Mouse (Mus musculus): ENCODE measurements around the gene Ccm2. TPM values are rescaled to one million over a fixed set of nuclear protein-coding genes. Genes with fewer than 3 reads are reported as not detected.

Ccm2 gene
- total RNA-seq, 2 experiments from 2014 or later, result 39.8 to 55.5 TPM

DNA sequence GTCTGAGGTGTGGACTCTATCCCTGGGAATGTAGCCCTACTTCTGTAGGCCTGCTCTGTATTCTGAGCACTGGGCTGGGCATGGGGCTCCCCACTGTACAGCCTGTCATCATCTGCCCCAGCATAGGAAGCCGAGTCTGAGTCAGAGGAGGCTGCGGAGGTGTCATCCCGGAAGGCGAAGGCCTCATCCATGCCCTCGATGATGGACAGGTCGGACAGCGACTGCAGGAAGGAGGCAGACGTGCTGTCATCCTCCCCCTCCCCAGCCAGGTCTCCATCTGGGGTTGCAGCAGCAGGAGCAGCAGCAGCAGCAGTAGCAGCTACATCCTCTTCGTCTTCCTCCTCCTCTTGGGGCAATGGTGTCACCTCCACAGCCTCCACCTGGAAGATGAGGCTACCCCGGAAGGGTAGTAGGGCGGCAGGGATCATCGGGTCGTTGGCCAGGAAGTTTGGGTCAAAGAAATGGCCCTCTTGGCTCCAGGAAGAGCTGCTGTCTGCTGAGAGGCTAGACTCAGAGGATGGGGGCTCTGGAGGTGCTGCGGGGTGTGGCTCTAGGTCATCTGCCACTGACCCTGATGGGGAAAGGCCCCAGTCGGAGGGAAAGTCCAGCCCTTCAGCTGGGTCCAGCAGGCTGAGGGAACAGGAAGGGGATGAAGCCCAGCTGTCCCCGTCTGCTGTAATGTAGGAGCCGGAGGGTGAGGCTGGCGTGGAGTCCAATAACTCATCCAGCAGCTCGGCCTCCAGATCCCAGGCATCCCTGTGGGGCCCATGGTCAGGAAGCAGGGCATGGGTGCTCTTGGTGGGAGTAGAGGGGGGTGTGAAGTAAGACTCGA, 55.2 kb downstream of the Ccm2 start:
- ATAC-seq (replicated peaks; ENCODE audit: poor library complexity, severe bottlenecking), result no peak

GRCm38 (mm10) chr11:6602662-6603061, 56.0 kb downstream of the Ccm2 start:
- no peak for ATAC-seq (replicated peaks; ENCODE audit: poor library complexity, severe bottlenecking)

GRCm38 (mm10) chr11:6603224-6603623, 56.5 kb downstream of the Ccm2 start:
- no peak for ATAC-seq (replicated peaks; ENCODE audit: poor library complexity, severe bottlenecking)

GRCm38 (mm10) chr11:6603887-6604603, 57.4 kb downstream of the Ccm2 start:
- ATAC-seq (replicated peaks; ENCODE audit: poor library complexity, severe bottlenecking), result peak; percentile 45

- no peak for ATAC-seq (replicated peaks; ENCODE audit: poor library complexity, severe bottlenecking)
Measured at GRCm38 (mm10) chr11:6604604-6604936, 57.9 kb downstream of the Ccm2 start.

GRCm38 (mm10) chr11:6605021-6605481, 58.4 kb downstream of the Ccm2 start:
- ATAC-seq (replicated peaks; ENCODE audit: poor library complexity, severe bottlenecking), result no peak

- peak; percentile 40 for ATAC-seq (replicated peaks; ENCODE audit: poor library complexity, severe bottlenecking)
Measured at GRCm38 (mm10) chr11:6605491-6606399, 59.1 kb downstream of the Ccm2 start, which contains the start of gene Nacad. Nacad (minus strand) TSS chr11:6606053.

DNA sequence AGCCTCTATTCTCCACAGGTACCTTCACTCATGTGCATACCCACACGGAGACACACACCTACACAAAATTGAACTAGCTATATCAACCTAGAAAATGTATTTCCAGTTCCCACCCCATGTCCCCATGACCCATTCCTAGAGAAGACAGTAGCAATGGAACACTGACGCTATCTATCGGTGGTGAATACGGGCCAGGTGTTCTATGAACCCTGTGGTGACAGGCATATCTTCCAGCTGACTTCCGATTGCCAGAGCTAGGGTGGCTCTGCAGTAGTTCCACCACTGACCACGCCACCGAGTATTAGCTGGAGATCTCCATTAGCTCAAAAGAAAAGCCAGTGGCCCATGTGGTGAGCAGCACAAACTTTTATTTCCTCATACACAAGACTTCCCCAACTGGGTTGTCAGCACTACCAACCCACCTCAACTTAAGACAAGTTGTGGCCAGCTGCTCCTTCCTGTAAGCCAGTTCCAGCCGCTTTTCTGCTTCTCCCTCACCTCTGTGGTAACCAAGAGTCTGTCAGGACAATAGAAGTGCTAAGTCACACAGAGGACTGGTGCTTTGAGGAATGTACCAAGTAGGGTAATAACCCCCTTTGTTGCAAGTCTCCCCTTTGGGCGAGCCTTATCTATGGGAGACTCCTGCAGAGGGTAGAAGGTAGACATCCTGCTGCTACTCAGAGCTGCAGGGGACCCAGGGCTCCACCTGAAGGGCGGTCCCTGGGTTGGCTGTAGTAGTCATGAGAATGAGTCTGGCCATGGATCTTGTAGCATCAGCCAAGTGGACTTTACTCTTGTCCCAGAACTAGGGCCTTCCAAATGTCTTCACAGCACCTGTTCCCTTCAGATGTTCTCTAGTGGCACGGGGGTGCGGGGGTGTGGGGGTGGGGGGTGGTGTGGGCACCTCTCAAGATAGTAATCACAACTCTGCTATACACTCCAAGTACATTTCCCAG, 68.8 kb downstream of the Ccm2 start:
- ATAC-seq (replicated peaks; ENCODE audit: poor library complexity, severe bottlenecking), result peak; percentile 85

GRCm38 (mm10) chr11:6623704-6624103, 77.0 kb downstream of the Ccm2 start:
- ATAC-seq (replicated peaks; ENCODE audit: poor library complexity, severe bottlenecking), result peak; percentile 37

GRCm38 (mm10) chr11:6624619-6625382, 78.1 kb downstream of the Ccm2 start:
- ATAC-seq (replicated peaks; ENCODE audit: poor library complexity, severe bottlenecking), result no peak

DNA sequence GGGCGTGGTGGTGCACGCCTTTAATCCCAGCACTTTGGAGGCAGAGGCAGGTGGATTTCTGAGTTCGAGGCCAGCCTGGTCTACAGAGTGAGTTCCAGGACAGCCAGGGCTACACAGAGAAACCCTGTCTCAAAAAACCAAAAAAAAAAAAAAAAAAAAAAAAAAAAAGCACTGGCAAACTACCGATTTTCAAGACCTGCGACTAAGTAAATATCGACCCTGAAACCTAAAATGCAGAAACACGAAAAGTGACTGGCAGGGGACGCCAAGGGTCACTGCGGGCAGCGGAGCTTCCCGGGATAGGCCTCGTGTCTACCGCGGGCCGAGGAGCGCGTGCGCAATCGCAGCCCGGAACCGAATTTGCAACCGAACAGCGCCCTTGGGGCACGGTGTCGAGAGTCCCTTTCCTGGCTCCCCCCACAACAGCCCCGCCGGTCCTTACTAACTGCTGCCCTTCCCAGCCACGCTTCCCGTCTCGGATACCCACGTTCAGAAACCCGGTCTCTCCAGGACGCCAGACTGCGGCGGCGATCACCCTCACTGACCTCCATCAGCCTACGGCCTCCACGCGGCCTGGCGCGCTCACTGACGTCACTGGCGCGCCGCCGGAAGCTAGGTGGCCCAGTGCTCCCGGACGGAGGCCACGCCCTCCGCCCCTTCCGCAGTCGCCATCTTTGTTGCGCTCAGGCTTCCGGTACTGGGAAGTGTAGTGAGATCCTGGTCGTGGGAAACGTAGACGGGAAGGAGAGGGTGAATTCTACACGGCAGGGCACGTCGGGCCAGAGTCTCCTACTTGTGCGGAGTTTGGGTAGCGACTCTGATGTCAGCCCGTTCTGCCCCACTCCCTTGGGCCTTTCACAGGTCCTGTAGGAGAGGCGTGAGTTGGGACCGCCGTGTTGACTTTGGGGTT, 79.0 kb downstream of the Ccm2 start, which contains the start of gene Tbrg4:
TSS of gene Tbrg4 (minus strand) at position 590 of the 910 bp plus-strand sequence.
- ATAC-seq (replicated peaks; ENCODE audit: poor library complexity, severe bottlenecking), result peak; percentile 77

- no peak for ATAC-seq (replicated peaks; ENCODE audit: poor library complexity, severe bottlenecking)
Measured at GRCm38 (mm10) chr11:6626388-6626772, 79.7 kb downstream of the Ccm2 start.

- ATAC-seq (replicated peaks; ENCODE audit: poor library complexity, severe bottlenecking), result peak; percentile 55
Measured at GRCm38 (mm10) chr11:6627731-6628130, 81.0 kb downstream of the Ccm2 start.

DNA sequence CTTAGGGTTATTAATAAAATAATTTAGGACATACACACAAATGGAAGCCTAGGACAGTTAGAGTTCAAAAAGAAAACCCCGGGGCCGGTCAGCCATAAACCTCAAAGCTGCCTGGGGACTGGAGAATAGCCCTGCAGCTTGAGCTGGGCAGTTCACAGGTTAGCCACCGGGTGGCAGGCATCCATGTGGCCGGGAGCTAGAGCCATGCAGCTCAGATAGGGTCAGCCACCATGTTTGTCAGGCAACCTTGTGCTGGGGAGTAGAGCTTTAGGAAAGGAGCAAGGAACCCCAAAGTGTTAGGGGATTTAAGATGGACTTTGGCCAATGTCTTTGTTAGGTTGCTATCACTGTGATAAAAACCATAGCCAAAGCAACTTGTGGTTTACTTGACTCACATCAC, 81.9 kb downstream of the Ccm2 start:
- peak; percentile 20; the same call in 1 of the 2 replicates for ATAC-seq (replicated peaks; ENCODE audit: poor library complexity, severe bottlenecking)

GRCm38 (mm10) chr11:6629655-6630054, 83.0 kb downstream of the Ccm2 start:
- no peak for ATAC-seq (replicated peaks; ENCODE audit: poor library complexity, severe bottlenecking)

DNA sequence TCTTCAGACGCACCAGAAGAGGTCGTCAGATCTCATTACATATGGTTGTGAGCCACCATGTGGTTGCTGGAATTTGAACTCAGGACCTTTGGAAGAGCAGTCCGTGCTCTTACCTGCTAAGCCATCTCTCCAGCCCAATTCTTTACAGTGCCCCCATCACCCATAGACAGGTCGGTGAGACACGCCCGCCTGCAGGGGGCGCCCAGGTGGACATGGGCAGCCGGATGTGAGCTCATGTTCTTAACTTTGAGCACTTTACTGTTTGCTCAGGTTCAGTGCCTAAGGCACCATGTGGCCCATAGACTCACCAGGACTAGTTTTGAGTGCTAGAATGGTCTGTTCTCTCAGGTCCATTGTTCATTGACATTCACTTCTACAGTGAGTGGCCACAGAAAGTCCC, 89.5 kb downstream of the Ccm2 start:
- peak; percentile 55; the same call in 1 of the 2 replicates for ATAC-seq (replicated peaks; ENCODE audit: poor library complexity, severe bottlenecking)

DNA sequence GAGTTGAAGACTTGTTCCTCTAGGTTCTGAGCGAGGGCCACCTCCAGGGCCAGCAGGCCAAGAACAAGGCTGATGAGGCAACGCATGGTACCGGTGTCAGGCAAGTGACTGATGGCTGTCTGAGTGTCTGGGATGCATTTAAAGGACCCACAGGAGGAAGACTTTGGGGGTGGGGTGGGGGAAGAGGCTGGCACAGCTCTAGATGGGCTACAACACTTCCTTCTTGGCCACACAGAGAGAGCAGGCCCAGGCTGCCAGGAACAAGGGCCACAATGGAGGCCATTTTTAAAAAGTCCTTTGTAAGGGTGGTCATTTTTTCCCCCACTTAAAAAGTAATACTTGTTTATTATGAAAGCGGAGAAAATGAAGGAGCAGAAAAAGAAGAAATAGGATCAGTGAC, 91.8 kb downstream of the Ccm2 start, which contains the start of gene Wap:
TSS of gene Wap (minus strand) at position 101 of the 400 bp plus-strand sequence.
- ATAC-seq (replicated peaks; ENCODE audit: poor library complexity, severe bottlenecking), result no peak

Measured in granulocyte monocyte progenitor cell, adult 5-6 weeks (primary cell).